Mouse (Mus musculus) lung, postnatal 36 days (tissue): ENCODE results near the gene Naa40.

ENCODE experiments used
- DNase-seq: peaks from one replicate; pipeline ENCODE4 v3.0.0; 2022; ENCODE audit warnings: mixed read lengths

Naa40 gene

DNA sequence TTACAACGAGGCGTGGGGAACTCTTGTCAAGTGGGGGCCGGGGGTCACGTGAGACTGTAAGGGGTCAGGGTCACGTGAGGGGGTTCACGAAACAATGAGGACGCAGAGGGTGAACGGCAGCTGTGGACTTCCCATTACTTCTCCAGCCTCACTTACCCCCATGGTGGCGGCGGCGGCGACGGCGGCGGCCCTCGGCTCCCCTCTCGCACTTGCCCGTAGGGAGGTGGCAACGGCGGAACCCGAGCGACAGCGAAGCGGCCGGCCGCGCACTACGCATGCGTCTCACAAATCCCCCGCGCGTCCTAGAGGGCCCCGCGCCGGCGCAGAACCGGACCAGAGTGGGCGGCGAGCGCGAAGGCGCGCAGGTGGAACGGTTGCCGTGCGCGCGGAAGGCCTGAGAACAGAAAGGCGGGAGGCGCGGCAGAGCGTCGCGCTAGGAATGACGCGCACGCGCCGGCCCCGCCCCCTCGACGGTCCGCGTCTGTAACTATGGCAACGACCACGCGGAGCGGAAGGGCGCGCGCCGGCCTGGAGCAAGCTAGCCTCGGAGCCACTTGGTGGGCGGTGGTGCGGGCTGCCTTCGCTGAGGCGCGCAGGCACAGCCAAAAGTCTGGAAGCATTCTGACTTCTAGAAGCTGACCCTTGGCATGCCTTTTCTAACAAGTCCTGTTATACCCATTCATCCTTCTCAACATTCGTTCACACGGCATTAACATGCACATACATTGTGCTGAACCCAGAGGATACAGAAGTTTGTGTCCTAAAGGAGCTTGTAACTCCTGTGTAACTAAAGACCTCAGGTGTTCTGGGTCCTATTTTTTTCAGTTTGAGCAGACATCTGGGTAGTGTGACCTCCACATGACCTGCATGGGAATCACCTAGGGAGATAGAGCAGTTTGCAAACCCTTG lies at the start of gene Naa40:
TSS of gene Naa40 (minus strand) at position 402 of the 909 bp plus-strand sequence.
- DNase-seq = peak; percentile 95

DNA sequence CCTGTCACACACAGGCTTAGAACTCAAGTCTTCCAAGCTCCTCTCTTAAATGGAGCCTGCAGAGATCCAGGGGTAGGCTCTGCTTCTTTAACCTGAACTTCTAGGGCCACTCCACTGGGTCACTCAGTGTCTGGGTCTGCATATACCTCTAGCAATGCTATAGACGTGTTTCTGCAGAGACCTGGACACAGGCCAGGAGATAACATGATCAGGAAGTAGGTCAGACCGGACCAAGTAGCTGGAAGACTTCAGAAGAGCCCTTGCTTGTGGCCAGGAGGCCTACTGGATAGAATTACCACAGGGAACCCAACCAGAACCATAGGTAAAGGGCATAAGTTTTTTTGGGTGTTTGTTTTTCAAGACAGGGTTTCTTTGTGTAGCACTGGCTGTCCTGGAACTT lies 48.8 kb upstream of the Naa40 start:
- no peak for DNase-seq

DNA sequence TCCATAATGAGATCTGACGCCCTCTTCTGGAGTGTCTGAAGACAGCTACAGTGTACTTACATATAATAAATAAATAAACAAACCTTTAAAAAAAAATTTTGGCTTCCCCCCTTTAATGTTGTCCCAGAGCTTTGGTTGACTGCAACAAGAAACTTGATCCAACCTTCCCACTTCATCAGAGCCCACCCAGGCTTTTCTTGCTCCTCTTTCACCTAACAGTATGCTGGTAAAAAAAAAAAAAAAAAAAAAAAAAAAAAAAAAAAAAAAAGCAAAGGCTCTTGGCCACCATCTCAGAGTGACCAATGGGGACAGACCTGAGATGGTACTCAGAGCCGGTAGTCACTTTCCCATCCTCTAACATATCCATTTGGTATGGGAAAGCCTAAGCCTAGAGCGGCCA lies 47.3 kb upstream of the Naa40 start:
- no peak for DNase-seq

DNA sequence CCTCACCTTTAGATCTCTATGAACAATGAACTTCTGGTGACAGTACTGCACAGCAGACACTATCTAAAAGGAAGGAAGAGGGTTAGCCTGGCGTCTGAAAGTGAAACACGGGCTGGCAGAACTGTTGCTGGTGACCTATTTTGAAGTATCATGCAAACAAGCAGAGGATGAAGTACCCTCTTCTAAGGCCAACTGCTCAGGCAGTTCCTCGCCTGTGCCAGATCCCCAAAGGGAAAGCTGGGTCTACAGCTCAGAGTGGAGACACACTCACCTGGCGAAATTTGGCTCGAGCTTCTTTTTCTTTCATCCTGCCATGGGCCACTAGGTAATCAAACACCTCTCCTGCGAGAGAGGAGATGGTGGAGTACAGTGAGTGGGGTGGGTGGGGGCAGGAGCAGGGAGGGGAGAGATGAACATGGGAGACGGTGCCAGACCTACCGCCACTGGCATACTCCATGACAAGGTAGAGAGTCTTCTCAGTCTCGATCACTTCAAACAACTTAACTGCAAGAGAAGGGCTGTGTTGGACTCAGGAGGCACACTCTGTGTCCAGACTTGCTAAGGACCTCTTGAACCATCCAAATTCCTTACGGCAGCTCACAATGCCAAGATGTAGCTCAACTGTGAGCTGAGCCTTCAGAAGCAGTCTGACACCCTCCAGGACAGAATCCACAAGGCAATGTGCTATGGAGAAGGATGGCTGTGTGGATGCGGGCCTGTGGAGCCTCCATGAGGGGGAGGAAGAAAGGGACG lies 45.8 kb upstream of the Naa40 start:
- DNase-seq = peak; percentile 57

DNA sequence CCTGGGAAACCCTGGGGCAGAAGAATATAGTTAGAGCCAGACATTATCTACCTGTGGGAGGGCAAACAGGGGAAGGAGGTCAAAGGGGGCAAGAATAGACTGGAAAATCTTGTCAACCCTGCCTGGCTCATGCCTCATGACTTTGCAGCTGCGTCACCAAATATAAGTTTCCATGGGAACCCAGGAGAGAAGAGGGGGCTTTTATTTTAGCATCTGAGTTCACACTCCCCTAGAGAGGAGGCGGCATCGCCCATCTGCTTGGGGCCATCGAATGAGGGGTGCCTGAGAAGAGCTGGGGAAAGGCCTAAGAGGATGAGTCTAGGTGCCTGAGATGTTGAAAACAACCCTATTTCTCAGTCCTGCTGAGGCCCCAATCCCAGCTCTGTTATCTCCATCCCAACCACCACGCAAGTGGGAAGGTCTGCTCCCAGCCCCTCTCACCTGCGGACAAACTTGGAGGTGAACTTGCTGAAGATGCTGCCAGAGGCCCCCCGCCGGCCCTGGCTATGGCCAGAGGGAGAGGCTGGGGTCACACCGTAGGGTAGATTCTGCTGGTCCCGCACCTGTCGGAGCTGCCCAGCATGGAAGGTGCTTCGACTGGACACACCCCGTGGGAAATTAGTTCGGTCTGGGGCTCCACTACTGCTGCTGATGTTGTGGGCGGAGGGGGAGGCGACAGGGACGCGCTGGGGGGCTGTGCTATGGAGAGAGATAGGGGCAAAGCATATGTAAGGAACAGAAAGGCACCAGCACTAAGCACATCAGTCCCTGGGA lies 39.8 kb upstream of the Naa40 start:
- DNase-seq = no peak

DNA sequence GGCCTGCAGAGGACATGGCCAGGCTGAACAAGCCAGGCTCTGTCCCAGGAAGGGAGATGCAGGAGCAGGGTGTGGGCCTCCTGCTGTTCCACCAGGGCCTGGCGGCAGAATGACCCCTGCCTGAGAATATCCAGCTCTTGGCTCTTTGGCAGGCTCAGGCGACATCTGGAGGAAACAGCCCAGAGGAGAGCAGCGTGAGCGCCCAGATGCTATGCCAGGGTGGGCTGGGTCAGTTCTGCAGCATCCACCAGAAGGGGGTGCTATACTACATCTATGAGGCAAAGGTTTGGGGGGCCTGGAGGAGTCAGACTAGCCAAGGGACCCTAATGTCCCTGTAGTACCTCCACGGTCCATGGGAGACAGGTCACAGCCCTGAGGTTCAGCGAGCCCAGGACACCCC lies 38.1 kb upstream of the Naa40 start:
- peak; percentile 72 for DNase-seq

DNA sequence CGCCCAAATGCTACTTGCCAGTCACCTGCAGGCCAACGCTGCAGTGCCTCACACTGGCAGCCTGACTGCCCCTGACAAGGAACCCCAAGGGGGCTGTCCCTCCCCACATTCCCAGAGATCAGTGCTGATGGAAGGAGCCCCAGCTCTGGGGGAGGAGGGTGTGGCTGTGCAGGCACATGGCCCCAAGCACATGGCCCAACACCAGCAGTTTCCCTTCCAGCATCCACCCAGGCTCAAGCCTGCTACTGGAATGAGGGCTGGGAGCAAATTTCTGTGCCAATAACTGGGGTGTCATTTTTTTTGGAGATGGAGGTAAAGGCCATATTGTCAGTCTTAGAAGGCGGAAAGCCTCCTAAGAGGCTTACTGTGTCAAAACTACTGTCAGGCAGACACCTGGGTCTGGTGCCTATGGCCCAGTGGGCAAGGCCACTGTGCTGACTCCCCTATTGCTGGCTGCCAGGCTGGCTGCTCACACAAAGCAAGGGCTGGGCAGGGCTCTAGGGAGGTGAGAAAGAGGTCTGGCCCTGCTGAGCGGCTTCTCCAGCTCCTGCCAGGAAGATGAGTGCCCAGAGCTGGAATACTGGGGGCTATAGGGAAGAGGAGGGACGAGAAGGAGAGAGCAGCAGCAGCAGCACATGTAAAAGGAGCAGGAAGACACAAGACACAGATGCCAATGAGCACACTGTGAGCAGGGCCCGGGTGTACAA lies 37.4 kb upstream of the Naa40 start:
- DNase-seq = no peak

DNA sequence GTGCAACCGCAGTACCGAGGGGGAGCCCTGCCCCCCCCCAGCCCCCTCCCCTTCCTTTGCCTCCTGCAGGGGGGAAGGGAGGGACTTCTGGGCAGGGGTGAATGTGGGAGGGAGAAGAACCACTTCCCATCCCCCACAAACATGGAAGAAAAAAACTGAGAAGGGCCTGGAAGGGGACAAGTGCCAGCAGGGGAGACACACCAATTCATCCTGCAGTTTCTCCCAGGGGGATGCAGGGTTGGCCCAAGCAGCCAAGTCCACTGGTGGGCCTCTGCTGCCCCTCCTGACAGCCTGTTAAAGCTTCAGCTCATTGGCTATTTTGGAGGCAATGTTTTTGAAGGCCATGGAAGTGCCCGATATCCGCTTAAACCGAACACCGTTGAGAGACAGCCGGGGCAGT lies 35.8 kb upstream of the Naa40 start:
- no peak for DNase-seq

DNA sequence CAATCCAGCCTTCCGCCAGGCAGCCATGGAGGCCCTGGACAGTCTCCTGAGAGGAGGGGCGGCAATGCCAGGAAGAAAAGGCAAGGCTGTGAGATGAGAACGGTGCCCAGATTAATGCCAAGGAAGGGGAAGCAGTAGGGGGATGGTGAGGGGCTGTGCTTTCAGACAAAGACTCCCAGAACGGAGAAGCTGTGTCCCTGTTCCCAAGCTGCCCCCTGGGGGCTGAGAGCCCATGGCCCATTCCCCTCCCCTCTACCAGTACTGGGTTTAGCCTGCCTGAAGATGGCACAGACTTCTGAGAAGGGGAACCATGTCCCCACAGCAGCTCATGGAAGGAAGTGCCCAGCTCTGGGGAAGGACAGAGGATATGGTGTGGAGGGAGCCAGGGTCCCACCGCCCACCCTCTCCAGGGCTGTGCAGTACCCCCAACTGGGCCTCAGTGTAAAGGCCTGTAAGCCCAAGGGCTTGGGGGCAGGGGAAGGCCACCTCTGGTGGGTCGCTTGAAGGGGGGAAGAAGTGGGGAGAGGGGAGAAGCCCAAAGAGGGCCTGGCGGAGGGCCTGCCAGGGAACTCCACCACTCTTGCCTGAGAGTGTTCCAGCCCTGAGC lies 35.2 kb upstream of the Naa40 start:
- no peak for DNase-seq

DNA sequence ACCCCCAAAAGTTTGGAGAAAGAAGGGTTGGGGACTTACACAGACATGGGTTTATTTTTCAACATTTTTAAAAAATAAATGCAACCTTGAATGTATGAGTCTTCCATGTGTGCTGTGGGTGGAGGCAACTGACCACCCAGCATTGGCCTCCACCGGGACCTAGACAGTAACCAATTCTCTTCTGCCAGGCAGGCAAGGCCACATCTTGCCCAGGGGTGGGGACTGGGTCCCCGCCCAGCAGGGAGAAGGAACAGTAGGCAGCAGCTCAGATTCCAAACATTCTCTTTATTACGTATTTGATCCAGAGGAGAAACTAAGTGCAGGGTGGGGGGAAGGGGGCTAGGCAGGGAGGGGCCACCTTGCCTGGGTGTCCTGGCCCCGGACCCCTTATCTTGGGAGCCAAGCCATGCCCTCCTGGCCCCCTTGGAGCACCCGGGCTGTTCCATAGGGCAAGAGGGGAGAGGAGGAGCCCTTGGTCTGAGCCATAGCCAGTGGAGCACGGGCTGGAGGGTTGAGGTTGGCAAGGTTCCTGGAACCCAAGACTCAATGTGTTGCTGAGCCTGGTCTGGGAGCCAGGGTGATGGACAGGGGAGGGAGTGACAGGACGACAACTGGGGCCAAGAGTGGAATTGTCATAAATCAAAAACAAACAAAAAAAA lies 34.3 kb upstream of the Naa40 start:
- no peak for DNase-seq

DNA sequence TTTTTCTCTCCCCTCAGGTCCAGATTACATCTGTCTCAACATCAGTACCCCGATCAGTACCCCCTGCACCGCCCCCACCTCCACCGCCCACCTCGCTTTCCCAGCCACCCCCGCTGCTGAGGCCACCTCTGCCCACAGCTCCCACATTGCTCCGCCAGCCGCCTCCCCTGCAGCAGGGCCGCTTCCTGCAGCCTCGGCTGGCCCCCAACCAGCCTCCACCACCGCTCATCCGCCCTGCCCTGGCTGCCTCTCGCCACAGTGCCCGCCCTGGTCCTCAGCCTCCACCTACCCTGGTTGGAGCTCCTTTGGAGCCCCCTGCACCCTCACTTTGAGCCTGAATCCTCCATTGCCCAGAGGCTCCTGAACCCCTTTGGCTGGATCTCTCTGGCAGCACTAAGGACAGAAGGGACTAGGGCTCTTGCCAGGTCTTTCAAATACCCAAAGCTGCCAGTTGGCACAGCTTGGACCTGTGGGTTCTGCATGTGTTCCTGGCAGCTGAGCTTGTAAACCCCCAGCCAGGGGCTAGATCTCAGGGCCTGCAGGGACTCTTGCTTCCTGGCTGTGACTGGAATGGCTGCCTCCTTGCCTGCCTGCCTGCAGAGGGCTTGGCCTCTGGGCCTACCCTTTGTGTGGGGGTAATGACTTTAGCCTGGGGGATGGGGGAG lies 33.5 kb upstream of the Naa40 start:
- DNase-seq = no peak

DNA sequence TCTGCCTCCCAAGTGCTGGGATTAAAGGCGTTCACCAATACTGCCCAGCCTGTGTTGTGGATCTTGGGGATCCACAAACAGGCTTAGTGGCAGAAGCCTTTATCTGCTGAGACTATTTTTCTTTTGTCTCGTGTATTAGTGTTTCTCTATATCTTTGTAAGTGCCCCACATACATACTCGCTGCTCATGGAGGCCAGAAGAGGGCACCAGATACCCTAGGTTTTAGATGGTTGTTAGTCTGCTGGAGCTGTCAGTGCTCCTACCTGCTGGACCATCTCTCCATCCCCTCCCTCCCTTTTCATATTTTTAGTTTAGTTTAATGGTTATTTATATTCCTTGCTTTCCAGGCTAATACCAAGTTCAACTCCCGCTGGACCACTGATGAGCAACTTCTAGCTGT lies 32.5 kb upstream of the Naa40 start:
- no peak for DNase-seq

DNA sequence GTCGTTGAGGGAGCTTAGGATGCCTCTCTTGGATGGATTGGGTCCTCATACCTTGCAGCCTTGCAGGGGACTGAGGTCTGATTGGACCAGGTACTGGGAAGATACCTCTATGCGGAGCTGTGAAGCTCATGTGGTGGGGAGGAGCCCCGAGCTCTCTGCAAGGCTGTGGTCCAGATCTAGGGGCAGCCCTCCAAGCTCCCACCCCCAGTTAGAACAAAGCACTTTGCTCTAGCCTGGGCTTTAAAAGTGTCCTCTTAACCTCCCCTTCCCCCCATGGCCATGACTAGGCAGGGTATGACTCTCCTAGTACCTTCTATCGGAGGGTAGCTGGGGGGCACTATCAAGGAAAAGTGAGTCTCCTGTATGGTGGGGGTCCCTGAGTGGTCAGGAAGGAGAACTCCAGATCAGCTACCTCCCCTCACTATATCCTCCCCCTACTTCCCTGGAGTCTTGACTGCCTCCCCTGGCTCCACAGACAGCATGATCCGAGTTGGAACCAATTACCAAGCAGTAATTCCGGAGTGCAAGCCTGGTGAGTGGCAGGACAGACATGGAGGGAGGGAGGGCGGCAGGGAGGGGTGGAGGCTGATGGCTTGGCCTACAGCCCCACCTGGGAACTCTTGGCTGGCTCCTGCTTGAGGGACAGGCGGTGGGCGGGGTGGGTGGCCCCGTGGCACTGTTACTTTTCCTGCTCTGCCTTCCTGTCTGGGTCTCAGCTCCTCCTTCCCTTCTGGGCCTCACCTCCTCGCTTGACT lies 28.5 kb upstream of the Naa40 start:
- no peak for DNase-seq

DNA sequence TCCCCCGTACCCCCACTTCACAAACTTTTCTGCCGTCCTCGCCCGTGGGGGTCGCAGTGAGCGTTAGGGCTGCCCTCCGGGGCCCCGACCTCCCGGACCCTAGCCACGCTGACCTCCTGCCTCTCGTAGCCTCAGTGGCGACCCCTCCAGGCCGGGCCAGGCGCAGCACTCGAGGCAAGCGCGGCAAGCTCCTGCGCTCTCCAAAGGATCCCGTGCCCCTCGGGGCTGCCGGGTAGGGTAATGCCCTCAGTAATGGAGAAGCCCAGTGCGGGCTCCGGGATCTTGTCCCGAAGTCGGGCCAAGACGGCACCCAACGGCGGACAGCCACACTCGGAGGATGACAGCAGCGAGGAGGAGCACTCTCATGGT lies 27.7 kb upstream of the Naa40 start:
- DNase-seq = peak; percentile 72

DNA sequence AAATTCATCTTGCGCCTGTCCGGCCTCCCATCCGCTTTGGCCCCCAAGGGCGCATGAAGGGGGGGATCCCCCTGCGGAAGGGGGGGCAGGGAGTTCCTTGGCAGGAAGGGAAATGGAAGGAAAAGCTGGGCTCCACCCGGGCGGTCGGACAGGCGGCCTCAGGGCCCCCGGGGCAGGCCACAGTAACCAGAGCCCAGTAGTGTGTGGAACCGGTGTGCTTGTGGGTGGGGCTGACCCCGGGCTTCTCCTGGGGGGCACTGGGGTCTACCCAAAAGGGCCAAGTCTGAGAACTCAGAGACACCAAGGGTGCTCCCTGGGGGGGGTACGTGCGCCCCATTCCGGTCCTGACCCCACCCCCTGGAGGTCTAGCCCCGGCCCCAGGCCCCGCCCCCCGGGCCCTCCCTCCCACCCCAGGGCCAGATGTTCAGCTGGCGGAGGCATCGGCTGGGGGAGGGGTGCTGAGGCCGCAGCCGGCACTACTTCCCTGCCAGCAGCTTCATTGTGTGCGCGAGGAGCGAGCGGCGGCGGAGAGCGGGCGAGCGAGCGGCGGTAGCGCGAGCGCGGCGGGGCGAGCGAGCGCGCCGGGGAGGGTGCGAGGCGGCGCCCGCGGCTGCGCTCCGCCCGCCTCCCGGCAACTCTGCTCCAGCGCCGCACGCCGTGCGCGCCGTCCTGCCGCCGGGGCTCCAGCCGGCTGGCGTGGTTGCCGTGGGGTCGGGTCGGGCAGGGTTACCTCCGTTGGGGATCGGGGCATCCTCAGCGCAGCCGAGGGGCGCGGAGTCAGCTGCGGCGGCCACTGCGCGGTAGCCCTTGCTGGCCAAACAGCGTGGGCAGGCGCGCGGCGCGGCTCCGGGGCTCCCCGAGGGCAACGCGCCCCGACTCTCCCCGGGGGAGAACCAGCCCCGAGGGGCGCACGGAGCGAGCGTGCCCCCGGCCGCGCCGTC lies 27.1 kb upstream of the Naa40 start:
- DNase-seq = peak; percentile 84

DNA sequence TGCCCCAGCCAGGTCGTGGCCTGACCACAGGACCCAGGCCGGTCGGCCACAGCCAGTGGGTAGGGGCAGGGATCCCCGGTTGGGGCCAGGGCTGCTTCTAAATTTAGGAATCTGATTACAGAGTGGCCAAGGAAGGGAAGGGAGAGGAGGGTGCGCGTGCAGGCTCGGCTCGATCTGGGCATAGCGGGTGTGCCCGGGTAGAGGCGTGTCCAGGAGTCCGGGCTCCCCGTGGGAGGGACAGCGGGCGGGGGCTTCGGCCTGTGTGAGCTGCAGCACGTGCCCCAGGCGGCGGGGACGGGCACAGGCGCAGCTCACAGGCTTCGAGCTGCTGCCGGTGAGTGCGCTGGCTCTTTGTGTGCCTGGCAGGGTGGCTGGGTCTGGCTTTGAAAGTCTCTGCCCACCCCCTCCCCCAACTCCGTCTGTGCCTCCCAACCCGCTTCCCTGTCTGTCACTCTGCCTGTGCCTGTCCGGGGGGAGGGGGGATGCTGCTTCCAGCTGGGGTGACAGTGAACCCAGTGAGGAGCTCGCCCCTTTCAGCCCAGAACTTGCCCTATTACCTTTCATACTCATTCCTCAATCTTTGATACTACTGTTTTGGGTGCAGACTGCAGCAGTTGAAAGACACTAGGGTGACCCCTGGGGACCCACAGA lies 26.2 kb upstream of the Naa40 start, which contains the start of gene Rcor2:
TSS of gene Rcor2 (plus strand) at position 235 of the 651 bp plus-strand sequence.
- peak; percentile 81 for DNase-seq

DNA sequence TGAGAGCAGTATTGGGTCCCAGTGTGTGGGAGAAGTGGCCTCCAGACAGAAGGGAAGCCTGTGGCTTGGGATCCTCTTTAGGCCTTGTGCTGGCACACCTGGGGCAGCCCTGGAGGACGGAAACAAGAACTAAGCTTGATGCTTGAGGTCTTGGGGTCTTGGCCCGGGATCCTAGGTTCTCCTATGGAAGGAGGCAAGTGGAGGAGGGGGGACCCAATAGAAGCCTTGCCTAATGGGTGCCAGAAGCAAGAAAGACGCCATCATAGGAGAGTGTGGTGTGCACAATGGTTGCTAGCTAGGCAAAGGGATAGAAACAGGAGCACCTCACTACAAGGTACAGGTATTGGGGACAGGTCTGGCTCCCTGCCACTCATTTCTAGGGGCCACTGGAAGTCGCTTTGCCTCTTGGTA lies 25.4 kb upstream of the Naa40 start:
- no peak for DNase-seq

DNA sequence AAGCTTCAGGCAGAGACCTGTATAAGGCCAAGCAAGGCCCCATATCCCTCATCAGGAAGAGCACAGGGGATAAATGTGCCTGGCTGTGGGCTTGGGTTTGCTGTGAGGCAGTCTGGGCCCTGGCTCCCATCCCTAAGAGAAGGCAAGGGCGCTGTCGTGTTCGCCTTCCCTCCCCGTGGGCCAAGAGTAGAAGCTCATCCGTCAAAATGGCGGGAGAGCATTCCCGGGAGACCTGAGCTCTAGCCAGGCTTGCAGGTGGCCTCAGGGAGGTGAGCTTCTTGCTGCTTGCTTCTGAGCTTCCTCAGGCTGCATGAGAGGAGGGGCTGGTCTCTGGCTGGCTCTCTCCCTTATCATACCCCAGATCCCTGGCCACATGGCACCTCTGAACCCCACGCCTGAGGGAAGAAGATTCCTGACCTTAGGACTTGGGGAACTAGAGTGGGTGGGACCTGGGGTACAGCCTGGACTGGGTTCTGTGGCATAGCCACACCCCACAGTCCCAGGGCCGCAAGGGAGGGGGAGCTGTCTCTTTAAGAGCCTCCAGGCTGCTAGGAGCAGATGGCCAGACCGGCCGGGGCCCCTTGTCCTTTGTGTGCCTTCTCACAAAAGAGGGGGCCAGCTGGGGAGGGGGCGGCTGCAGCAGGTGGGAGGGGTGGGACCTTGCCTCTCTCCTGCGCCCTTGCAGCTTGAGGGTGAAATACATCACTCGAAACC lies 24.7 kb upstream of the Naa40 start:
- no peak for DNase-seq
